Mouse (Mus musculus): Measurements from ENCODE around the gene Chmp5. TPM values are rescaled to one million over a fixed set of nuclear protein-coding genes. Genes with fewer than 3 reads are reported as not detected.

Chmp5 gene
- polyA plus RNA-seq, 1 experiment from 2014 or later, result 70.7 TPM

GRCm38 (mm10) chr4:41013351-41013750 is 65.1 kb downstream of the Chmp5 start:
- H3K4me2 ChIP-seq, result no peak overlapping the region
- peaks cover 5% of the 10 kb centered on the region for H3K4me1 ChIP-seq (replicated peaks; ENCODE audit: control insufficient read depth, insufficient read depth, low read length)
- ATAC-seq (replicated peaks; ENCODE audit: low FRiP score) (peak; percentile 87), DNase-seq (ENCODE audit: low spot score) (no peak)
- 49% methylated on average over 3 of the region's 3 CpGs for WGBS
- H3K9me3 ChIP-seq (ENCODE audit: control insufficient read depth, low read length), result no peaks in the 10 kb centered on the region
- no peak overlapping the region for H3K9ac ChIP-seq (ENCODE audit: low read depth, low read length)
- H3K4me3 ChIP-seq (ENCODE audit: low read depth, low read length), result no peak overlapping the region
- no peaks in the 10 kb centered on the region for H3K27me3 ChIP-seq (replicated peaks; ENCODE audit: control insufficient read depth, insufficient read depth, low read length)
- H3K36me3 ChIP-seq (ENCODE audit: control insufficient read depth, insufficient read depth, low read length), result peaks cover 39% of the 10 kb centered on the region
- no peak overlapping the region for H3K27ac ChIP-seq (ENCODE audit: low read depth, low read length)

Small RNA genes lying within 50 kb of the gene (microRNA-seq; reads per million reads assigned to microRNA genes)
- 3.9 reads per million, percentile 6 among the genes with 10 or more reads in this experiment for gene Mir3094 (ENCODE audit: borderline number of aligned reads)

Other genes starting within 250 kb of the Chmp5 start
- 21.2 and 23.4 TPM in 2 replicates for gene Aptx, start 245.2 kb upstream of the Chmp5 start, polyA plus RNA-seq (2014; fragmentation: Nextera tagmentation; extraction: Ambion mirVana)
- gene Dnaja1, start 226.3 kb upstream of the Chmp5 start, polyA plus RNA-seq (2014; fragmentation: Nextera tagmentation; extraction: Ambion mirVana), result 389 and 420 TPM in 2 replicates
- 167 and 178 TPM in 2 replicates for gene Smu1, start 190.5 kb upstream of the Chmp5 start, polyA plus RNA-seq (2014; fragmentation: Nextera tagmentation; extraction: Ambion mirVana)
- 49.0 and 50.4 TPM in 2 replicates for gene B4galt1, start 94.4 kb upstream of the Chmp5 start, polyA plus RNA-seq (2014; fragmentation: Nextera tagmentation; extraction: Ambion mirVana)
- gene Spink4, start 28.4 kb upstream of the Chmp5 start, polyA plus RNA-seq (2014; fragmentation: Nextera tagmentation; extraction: Ambion mirVana), result not detected in 2 replicates
- gene Bag1, start 113 bp upstream of the Chmp5 start, polyA plus RNA-seq (2014; fragmentation: Nextera tagmentation; extraction: Ambion mirVana), result 219 and 225 TPM in 2 replicates
- gene Nfx1, start 22.5 kb downstream of the Chmp5 start, polyA plus RNA-seq (2014; fragmentation: Nextera tagmentation; extraction: Ambion mirVana), result 89.0 and 97.5 TPM in 2 replicates
- gene Aqp7, start 99.7 kb downstream of the Chmp5 start, polyA plus RNA-seq (2014; fragmentation: Nextera tagmentation; extraction: Ambion mirVana), result 0.86 and 1.2 TPM in 2 replicates
- gene Aqp3, start 149.8 kb downstream of the Chmp5 start, polyA plus RNA-seq (2014; fragmentation: Nextera tagmentation; extraction: Ambion mirVana), result 12.7 and 15.7 TPM in 2 replicates
- 35.8 and 39.8 TPM in 2 replicates for gene Nol6, start 176.0 kb downstream of the Chmp5 start, polyA plus RNA-seq (2014; fragmentation: Nextera tagmentation; extraction: Ambion mirVana)
- gene Ube2r2, start 187.3 kb downstream of the Chmp5 start, polyA plus RNA-seq (2014; fragmentation: Nextera tagmentation; extraction: Ambion mirVana), result 46.7 and 49.2 TPM in 2 replicates

All from liver, embryonic 11.5 days (tissue).